Mouse (Mus musculus) midbrain, embryonic 12.5 days (tissue): ENCODE results near the gene Mroh7. TPM values are rescaled to one million over a fixed set of nuclear protein-coding genes. Genes with fewer than 3 reads are reported as not detected.
A peak's percentile ranks its signal among the peaks of the same experiment; 100 is the strongest.

Experiments
- ATAC-seq: fragments of 200-750 bp; cut with Nextera tagmentation; 2 replicates; pipeline ENCODE4 v1.8.0; 2017; ENCODE audit warnings: low read depth, moderate TSS enrichment, moderate library complexity; ENCODE audit not compliant: low FRiP score
- H3K27ac ChIP-seq: fragments of 300-500 bp; sonication (generic); replicated peaks from 2 replicates; pipeline ENCODE4 v1.5.1; 2016; ENCODE audit warnings: mild to moderate bottlenecking
- H3K27me3 ChIP-seq: fragments of 300-500 bp; sonication (generic); 2 replicates; pipeline ENCODE4 v1.6.1; 2016; ENCODE audit warnings: mild to moderate bottlenecking
- H3K36me3 ChIP-seq: fragments of 300-500 bp; sonication (generic); 2 replicates; pipeline ENCODE4 v1.6.1; 2016
- H3K4me1 ChIP-seq: fragments of 300-500 bp; sonication (generic); 2 replicates; pipeline ENCODE4 v1.6.1; 2016
- H3K4me2 ChIP-seq: fragments of 300-500 bp; sonication (generic); replicated peaks from 2 replicates; pipeline ENCODE4 v1.6.1; 2016; ENCODE audit warnings: mild to moderate bottlenecking, moderate library complexity
- H3K4me3 ChIP-seq: fragments of 300-500 bp; sonication (generic); 2 replicates; pipeline ENCODE4 v1.5.1; 2016; ENCODE audit warnings: mild to moderate bottlenecking
- H3K9ac ChIP-seq: fragments of 300-500 bp; sonication (generic); replicated peaks from 2 replicates; pipeline ENCODE4 v1.6.1; 2016; ENCODE audit warnings: mild to moderate bottlenecking, moderate library complexity
- H3K9me3 ChIP-seq: fragments of 300-500 bp; sonication (generic); 2 replicates; pipeline ENCODE4 v1.6.1; 2016; ENCODE audit warnings: mild to moderate bottlenecking
- WGBS: fragments of 180-500 bp; shearing (Covaris S2); methylation state at CpG from one replicate; pipeline ENCODE4 v1.1.7; 2016; 5-methylcytosine and 5-hydroxymethylcytosine counted together
- polyA plus RNA-seq: library from polyadenylated mRNA; unstranded; fragments of >200 nt; fragmentation: Nextera tagmentation; extraction: Ambion mirVana; gene quantifications from 2 replicates; pipeline ENCODE4 v1.2.1, GENCODE M21; 2016

The Mroh7 gene
- polyA plus RNA-seq, 1 experiment from 2014 or later: 0.08 TPM

- Histone ChIP-seq H3K36me3 (no peaks in the 10 kb centered on the region), H3K27ac (no peak overlapping the region), H3K4me3 (no peak overlapping the region), H3K9ac (no peak overlapping the region), H3K4me2 (no peak overlapping the region), H3K27me3 (0 out of 2 replicates have a peak, but pooled peaks cover 5% of the 10 kb centered on the region), H3K9me3 (no peaks in the 10 kb centered on the region), H3K4me1 (no peaks in the 10 kb centered on the region)
- no peak for ATAC-seq
- 84% methylated on average over 15 of the region's 15 CpGs for WGBS
Observed at GRCm38 (mm10) chr4:106693841-106694430, 36.8 kb downstream of the Mroh7 start.

GRCm38 (mm10) chr4:106688636-106689296, 42.0 kb downstream of the Mroh7 start:
- Histone ChIP-seq H3K27ac (no peak overlapping the region), H3K4me3 (no peak overlapping the region), H3K9ac (no peak overlapping the region), H3K4me2 (no peak overlapping the region), H3K36me3 (no peaks in the 10 kb centered on the region), H3K9me3 (no peaks in the 10 kb centered on the region), H3K4me1 (no peaks in the 10 kb centered on the region), H3K27me3 (0 out of 2 replicates have a peak, but pooled peaks cover 5% of the 10 kb centered on the region)
- ATAC-seq: no peak
- WGBS: 63% methylated on average over 3 of the region's 3 CpGs

DNA sequence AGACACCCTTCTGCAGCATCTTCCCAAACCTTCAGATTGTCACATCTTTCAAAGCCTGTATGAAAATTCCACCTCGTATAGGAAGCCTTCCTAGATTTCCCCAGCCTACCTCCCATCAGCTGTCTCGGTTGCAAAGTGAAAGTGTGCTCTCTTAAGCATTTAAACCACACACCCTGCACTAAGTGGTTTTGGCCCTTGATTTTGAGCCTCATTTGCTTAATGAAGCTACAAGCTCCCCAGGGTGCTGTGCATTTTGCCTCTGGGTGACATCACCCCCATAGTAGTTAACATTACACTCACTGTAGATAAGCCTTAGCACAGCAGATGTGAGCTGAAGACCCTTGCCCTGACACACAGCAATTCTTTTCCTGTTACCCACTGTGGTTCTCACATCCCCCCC, 49.8 kb downstream of the Mroh7 start:
- 62% methylated on average over 2 of the region's 2 CpGs for WGBS

DNA sequence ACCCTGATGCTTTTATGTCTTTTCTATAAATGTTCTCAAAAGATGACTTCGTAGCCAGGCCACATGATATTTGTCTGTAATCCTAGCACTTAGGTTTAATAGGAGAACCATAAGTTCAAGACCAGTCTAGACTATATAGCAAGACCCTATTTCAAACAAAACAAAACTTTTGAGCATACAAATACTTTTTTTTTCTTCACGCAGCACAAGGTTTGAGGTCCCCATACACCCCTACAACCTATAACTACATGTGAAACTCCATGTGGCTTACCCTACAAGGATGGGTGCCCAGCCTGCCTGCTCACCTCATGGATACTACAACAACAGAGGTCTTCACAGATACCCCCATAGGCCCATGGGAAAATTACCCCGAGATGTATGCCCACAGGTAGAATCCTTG, 51.6 kb downstream of the Mroh7 start:
- no peaks in the 10 kb centered on the region for H3K9me3 ChIP-seq
- peaks cover 28% of the 10 kb centered on the region for H3K36me3 ChIP-seq
- peaks cover 4% of the 10 kb centered on the region; the same call in 1 of the 2 replicates for H3K27me3 ChIP-seq
- H3K4me3 ChIP-seq: peak overlapping the region; percentile 85
- H3K4me2 ChIP-seq: peak overlapping the region; percentile 92
- peak; percentile 50 for ATAC-seq
- H3K27ac ChIP-seq: no peak overlapping the region
- H3K9ac ChIP-seq: no peak overlapping the region
- H3K4me1 ChIP-seq: peaks cover 10% of the 10 kb centered on the region
- WGBS: 38% methylated on average over 3 of the region's 3 CpGs

More for the DNA sequence above, 49.8 kb downstream of the Mroh7 start:
- no peaks in the 10 kb centered on the region for H3K9me3 ChIP-seq
- no peak for ATAC-seq
- H3K27me3 ChIP-seq: peaks cover 4% of the 10 kb centered on the region; the same call in 1 of the 2 replicates
- no peak overlapping the region for H3K4me3 ChIP-seq
- H3K27ac ChIP-seq: no peak overlapping the region
- H3K9ac ChIP-seq: no peak overlapping the region
- H3K4me2 ChIP-seq: no peak overlapping the region
- H3K4me1 ChIP-seq: peaks cover 10% of the 10 kb centered on the region
- H3K36me3 ChIP-seq: peaks cover 12% of the 10 kb centered on the region

DNA sequence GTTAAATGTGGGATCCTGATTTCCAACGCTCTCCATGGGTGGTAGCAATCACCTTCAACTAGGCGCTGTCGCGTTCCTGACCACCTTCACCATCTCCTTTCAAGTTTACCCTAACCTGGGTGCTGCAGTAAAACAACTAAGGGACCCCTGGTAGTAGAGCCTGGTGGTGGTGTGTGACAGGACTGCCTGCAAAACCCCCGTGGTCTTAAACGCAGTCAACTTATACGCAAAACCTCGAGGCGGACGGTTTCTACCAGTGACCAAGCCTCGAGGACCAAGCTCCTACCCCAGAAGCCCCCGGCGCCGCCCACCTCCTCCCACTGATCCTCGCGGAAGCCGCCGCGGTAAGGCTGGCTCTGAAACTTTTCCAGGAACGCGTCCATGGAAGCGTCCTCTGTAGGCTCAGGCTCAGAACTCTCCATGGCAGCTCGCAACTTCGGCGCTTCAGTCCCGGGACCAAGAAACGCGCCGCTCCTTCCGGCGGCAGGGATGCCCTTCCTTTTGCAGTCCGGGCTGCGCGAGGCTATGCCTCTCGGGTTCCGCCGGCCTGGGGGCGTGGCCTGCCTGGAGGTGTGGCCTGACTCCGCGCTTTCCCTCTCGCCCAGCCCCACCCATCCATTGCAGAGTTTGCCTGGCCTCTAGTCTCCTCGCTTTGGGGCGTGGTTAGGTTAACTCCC, 52.1 kb downstream of the Mroh7 start, which contains the start of gene Ttc4:
Ttc4 (minus strand) TSS at position 503 of the 677 bp plus-strand sequence.
- Histone ChIP-seq H3K27ac (no peak within 1 kb of the TSS; the same call in 1 of the 2 replicates), H3K4me3 (peak within 1 kb of the TSS; percentile 85), H3K27me3 (peaks cover 4% of the 10 kb centered on the region; the same call in 1 of the 2 replicates), H3K4me2 (peak within 1 kb of the TSS; percentile 92), H3K36me3 (peaks cover 31% of the 10 kb centered on the region), H3K9me3 (no peaks in the 10 kb centered on the region), H3K9ac (peak within 1 kb of the TSS; percentile 87), H3K4me1 (peaks cover 10% of the 10 kb centered on the region)
- under 1% methylated on average over 43 of the region's 43 CpGs for WGBS
- peak; percentile 98 for ATAC-seq

DNA sequence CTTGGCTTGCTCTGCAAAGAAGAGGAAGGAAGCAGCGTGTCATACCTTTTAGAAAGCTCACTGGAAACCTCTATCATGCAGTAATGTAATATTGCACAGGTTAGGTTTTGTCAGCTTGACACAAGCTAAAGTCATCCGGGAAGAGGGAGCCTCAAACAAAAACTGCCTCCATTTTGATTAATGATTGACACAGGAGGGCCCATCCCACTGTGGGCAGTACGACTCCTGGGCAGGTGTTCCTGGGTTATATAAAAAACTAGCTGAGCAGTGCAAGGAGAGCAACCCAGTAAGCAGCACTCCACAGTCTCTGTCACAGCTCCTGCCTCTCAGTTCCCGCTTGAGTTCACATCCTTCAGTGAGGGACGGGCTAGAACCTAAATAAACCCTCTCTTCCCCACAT, 54.0 kb downstream of the Mroh7 start:
- Histone ChIP-seq H3K9ac (no peak overlapping the region), H3K36me3 (peaks cover 49% of the 10 kb centered on the region), H3K9me3 (no peaks in the 10 kb centered on the region), H3K27ac (no peak overlapping the region), H3K27me3 (peaks cover 4% of the 10 kb centered on the region; the same call in 1 of the 2 replicates), H3K4me3 (no peak overlapping the region), H3K4me1 (peaks cover 10% of the 10 kb centered on the region), H3K4me2 (no peak overlapping the region)
- 90% methylated on average over 5 of the region's 5 CpGs for WGBS
- no peak for ATAC-seq

GRCm38 (mm10) chr4:106666546-106666945, 64.2 kb downstream of the Mroh7 start:
- Histone ChIP-seq H3K4me2 (no peak overlapping the region), H3K36me3 (peaks cover 99% of the 10 kb centered on the region), H3K9ac (no peak overlapping the region), H3K4me3 (no peak overlapping the region), H3K27ac (no peak overlapping the region), H3K27me3 (no peaks in the 10 kb centered on the region), H3K4me1 (no peaks in the 10 kb centered on the region), H3K9me3 (no peaks in the 10 kb centered on the region)
- no peak for ATAC-seq
- 93% methylated on average over 2 of the region's 2 CpGs for WGBS

GRCm38 (mm10) chr4:106665673-106666072, 65.1 kb downstream of the Mroh7 start:
- H3K27me3 ChIP-seq: no peaks in the 10 kb centered on the region
- H3K27ac ChIP-seq: no peak overlapping the region
- H3K36me3 ChIP-seq: peaks cover 96% of the 10 kb centered on the region
- WGBS: 89% methylated on average over 10 of the region's 10 CpGs
- H3K4me2 ChIP-seq: no peak overlapping the region
- H3K4me1 ChIP-seq: no peaks in the 10 kb centered on the region
- ATAC-seq: no peak
- no peak overlapping the region for H3K9ac ChIP-seq
- H3K4me3 ChIP-seq: no peak overlapping the region
- no peaks in the 10 kb centered on the region for H3K9me3 ChIP-seq

- 98% methylated on average over 2 of the region's 2 CpGs for WGBS
- no peak overlapping the region for H3K4me3 ChIP-seq
- no peaks in the 10 kb centered on the region for H3K27me3 ChIP-seq
- peaks cover 95% of the 10 kb centered on the region for H3K36me3 ChIP-seq
- H3K4me1 ChIP-seq: no peaks in the 10 kb centered on the region
- no peaks in the 10 kb centered on the region for H3K9me3 ChIP-seq
- ATAC-seq: no peak
- H3K27ac ChIP-seq: no peak overlapping the region
- H3K9ac ChIP-seq: no peak overlapping the region
- no peak overlapping the region for H3K4me2 ChIP-seq
Observed at GRCm38 (mm10) chr4:106665269-106665668, 65.5 kb downstream of the Mroh7 start.

GRCm38 (mm10) chr4:106664697-106665096, 66.0 kb downstream of the Mroh7 start:
- no peak overlapping the region for H3K27ac ChIP-seq
- no peaks in the 10 kb centered on the region for H3K9me3 ChIP-seq
- no peak for ATAC-seq
- H3K9ac ChIP-seq: no peak overlapping the region
- no peak overlapping the region for H3K4me3 ChIP-seq
- H3K4me2 ChIP-seq: no peak overlapping the region
- WGBS: 91% methylated on average over 6 of the region's 6 CpGs
- peaks cover 95% of the 10 kb centered on the region for H3K36me3 ChIP-seq
- no peaks in the 10 kb centered on the region for H3K4me1 ChIP-seq
- H3K27me3 ChIP-seq: no peaks in the 10 kb centered on the region

DNA sequence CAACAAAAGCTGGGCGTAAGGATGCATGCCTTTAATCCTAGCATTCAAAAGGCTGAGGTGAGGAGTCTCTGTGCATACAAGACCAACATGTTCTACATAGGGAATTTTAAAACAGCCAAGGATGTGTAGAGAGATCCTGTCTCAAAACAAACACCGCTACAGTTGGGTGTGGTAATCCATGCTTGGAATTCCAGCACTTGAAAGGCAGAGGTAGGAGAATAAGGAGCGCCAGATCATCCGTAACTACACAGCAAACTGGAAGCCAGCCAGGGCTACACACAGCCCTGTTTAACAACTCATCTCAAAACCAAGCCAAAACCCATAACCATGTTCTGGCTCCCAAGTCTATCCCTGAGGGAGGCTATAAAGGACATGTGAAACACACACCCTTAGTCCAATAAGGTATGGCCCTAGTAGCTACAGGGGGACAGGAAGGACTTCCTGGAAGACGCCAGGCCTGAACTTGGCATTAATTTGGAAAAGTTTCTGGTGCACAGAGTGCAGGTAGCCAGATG, 66.7 kb downstream of the Mroh7 start:
- Histone ChIP-seq H3K9me3 (no peaks in the 10 kb centered on the region), H3K4me3 (no peak overlapping the region), H3K27ac (no peak overlapping the region), H3K9ac (no peak overlapping the region), H3K4me1 (no peaks in the 10 kb centered on the region), H3K36me3 (peaks cover 92% of the 10 kb centered on the region), H3K27me3 (no peaks in the 10 kb centered on the region), H3K4me2 (no peak overlapping the region)
- no peak for ATAC-seq
- whole genome bisulfite sequencing: 89% methylated on average over 5 of the region's 5 CpGs

DNA sequence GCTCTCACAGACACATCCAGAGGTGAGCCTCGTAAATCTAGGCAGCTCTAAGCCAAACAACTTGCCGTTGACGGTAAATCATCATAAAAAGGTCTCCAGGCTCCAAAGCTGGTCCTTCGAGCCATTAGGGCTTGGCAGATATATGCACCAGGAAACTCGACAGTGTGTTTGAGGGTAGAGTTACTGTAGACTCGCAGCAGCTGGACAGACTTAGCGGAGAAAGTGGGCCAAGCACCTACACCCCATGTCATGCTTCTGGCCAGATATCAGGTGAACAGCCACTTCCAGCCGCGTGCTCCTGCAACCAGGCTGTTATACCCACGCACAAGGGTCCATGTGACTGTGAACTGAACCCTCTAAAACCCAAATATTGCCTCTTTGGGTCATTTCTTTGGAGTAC, 75.0 kb downstream of the Mroh7 start:
- Histone ChIP-seq H3K4me3 (no peak overlapping the region), H3K9ac (no peak overlapping the region), H3K36me3 (peaks cover 50% of the 10 kb centered on the region), H3K9me3 (no peaks in the 10 kb centered on the region), H3K27ac (no peak overlapping the region), H3K4me2 (no peak overlapping the region), H3K27me3 (no peaks in the 10 kb centered on the region), H3K4me1 (peaks cover 8% of the 10 kb centered on the region)
- no peak for ATAC-seq
- 92% methylated on average over 10 of the region's 10 CpGs for WGBS
